Mouse (Mus musculus): ENCODE results near the gene Homer2.

The Homer2 gene

DNA sequence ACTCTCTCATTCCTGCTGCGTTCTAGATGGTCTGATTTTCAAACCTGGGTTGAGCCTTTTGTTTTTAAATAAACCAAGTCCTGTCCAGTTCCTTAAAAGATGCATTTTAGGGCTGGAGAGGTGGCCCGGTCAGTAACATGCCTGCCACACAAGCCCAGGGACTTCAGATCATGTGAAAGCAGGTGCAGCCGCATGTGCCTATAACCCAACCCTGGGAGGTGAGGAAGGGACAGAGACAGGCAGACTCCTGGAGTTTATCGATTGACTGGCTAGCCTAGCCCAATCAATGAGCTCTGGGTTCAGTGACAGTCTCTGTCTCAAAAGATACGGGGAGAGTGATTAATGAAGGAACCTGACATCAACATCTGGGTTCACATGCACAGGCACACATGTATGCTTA is 146.1 kb downstream of the Homer2 start:
- no peak for DNase-seq (ENCODE audit: low read depth, low spot score)

DNA sequence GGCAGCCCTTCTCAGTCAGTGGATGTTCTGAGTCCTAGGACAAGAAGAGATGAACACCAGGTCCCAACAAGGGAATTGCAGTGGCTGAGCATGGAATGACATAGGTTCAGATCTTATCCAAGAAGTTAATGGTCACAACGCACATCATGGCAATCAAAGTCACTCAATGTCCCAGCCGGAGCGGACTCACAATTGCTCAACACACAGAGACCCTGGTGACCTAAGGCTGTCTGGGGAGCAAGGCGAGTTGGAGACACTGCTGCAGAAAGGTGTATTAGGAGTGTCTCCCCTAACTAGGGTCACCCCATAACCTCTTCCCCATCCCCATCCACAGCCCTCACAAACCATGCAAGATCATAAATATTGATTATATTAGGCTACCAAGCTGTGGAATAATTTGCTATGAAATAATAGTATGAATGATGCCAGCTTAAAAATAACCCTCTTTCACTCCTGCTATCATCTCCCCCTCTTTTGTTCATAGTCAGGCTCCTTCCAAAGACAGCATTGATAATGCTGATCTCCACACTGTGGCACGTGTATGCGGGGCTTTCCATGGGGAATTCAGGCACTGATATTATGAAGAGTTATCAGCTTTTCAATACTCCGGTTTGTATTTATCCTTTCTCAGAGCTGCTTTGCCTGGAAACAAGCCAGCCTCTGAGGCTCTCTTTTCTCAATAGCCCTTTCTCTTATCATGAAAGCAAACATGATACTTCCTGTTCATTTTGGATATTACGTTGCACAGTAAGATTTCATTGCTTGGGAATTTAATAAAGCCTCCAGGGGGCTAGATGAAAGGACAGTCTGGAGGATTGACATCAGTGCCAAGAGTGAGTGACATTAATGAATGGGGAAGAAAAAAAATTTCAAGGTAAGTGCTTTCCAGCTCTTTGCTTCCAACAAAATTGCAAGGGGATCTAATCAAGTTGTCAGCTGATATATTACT is 147.0 kb downstream of the Homer2 start:
- DNase-seq (ENCODE audit: low read depth, low spot score), result no peak

DNA sequence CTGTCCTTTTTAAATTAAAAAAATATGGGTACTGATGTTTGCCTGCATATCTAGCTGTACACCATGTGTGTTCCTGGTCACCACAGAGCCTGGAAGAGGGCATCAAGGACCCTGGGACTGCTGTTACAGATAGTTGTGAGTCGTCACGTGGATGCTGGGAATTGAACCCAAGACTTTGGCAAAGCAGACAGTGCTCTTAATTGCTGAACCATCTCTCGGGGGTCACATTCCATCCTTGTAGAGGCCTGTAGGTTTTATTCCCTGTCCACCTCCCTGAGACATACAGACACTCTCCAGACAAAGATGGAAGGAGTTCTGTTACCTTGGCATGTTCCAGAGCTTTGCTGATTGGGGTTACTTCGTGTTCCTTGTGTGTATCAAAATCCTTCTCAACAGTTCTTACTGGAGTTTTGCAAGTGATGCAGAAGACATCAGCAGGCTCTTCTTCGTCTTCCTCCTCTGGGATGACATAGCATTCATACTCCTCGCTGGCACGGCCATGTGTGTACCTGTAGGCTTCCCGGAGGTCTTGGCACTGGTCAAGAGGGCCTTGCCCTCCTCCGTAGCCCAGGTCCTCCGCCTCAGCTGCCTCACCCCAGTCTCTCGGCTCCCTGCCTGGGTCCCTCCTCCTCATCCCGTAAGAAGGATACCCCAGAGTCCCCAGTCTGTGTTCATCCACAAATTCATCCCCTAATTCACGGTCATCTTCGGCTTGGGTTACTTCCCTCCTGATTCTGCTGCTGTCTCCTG is 147.9 kb downstream of the Homer2 start:
- DNase-seq (ENCODE audit: low read depth, low spot score), result no peak

DNA sequence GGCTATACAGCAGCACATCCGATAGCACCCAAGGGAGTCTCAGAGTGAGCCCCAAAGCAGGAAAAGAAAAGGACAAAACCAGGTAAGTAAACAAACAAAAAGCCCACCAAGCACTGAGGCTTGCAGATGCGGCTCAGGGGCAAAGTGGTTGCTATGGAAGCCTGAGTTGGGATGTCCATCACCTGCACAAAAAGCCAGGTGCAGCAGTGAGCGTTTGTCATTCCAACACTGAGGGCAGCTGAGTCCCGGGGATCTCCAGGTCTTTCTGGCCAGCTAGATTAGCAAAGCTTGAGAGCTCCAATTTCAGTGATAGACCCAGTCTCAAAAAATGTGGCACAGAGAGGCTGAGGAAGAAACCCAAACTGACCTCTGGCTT is 149.4 kb downstream of the Homer2 start:
- no peak for DNase-seq (ENCODE audit: low read depth, low spot score)

DNA sequence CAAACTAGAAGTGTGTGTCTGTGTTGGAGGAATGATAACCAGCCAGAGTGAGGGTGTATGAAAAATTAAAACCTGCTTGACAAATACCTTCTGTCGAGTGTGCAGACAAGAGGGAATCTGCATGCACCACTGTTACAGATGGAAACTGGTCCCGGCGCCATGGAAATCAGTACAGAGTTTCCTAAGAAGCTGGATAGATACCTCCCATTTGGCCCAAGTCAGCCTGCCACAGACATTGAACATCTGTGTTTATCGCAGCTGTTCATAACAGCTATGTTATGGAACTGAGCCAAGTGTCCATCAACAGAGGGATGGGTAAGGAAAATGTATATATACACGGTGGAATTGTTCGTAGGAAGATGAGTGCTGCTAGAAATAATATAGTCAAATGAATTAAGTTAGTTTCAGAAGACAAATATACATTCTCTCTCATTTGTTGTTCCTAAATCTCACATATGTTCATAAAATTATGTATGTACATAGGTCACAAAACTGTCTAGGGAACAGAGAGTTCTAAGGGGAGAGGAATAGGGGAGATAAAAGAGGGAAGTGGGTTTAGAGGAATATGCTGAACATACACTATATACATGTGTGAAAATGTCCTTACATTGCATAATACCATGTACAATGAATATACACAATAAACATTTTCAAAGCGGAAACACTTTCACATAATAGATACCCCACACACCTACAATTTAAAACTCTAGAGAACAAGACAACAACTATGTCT is 149.9 kb downstream of the Homer2 start:
- DNase-seq (ENCODE audit: low read depth, low spot score), result no peak

DNA sequence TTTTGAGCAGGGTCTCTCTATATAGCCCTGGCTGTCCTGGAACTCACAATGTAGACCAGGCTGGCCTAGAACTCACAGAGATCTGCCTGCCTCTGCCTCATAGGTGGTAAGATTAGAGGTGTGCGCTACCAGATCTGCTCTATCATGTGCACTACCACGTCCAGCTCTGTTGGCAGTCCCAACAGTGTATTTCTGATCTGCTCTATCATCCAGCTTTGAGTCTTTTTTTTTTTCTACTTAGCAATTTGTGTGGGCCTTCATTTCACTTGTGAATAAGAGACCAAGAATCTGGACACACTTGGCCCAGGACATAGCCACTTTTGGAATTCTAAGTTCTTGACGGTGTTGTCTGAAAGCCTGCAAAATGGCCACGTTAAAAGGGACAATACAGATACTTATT is 150.5 kb downstream of the Homer2 start:
- no peak for DNase-seq (ENCODE audit: low read depth, low spot score)

DNA sequence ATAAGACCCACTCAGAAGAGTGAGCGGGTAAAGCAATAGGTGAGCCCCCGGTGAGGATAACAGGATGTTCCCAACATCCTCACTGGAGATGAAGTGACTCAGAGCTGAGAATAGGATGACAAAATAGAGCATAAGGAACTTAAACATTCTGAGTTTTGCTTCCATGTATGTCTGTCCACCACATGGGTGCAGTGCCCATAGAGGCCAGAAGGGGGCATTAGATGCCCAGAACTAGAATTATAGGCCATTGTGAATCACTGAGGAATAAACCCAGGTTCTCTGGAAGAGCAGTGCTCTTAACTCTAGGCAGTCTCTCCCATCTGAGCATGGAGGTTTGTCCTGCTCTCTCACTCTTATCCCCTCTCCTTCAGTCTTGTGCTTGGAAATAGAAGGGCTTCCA is 153.0 kb downstream of the Homer2 start:
- DNase-seq (ENCODE audit: low read depth, low spot score), result no peak

DNA sequence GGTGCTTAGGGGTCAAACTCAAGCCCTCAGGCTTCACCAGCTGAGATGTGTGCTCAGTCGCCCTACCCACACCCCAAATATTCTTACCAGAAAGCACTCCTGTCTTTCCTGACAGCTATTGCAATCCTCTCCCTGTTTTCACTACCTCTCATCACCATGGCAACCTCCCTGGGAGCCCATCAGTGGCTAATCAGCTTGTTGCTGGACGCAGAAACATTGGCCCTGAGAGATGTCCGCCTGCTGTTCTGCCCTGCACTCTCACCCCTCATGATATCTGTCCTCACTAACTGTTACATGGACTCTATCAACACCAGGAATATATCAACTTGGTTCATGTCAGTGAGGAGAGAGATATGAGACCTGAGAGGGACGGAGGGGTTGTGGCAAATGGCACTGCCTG is 153.7 kb downstream of the Homer2 start:
- DNase-seq (ENCODE audit: low read depth, low spot score), result peak; percentile 34
